Mouse (Mus musculus) mesoderm, embryonic 11.5 days (tissue): ENCODE data around the gene Homer3.
A peak's percentile ranks its signal among the peaks of the same experiment; 100 is the strongest.

Experiments used
- DNase-seq: peaks from one replicate; pipeline ENCODE4 v3.0.0-alpha.2; 2012; ENCODE audit warnings: low read depth, low spot score

The Homer3 gene

GRCm38 (mm10) chr8:70284421-70284820 is 1.8 kb downstream of the Homer3 start:
- no peak for DNase-seq

DNA sequence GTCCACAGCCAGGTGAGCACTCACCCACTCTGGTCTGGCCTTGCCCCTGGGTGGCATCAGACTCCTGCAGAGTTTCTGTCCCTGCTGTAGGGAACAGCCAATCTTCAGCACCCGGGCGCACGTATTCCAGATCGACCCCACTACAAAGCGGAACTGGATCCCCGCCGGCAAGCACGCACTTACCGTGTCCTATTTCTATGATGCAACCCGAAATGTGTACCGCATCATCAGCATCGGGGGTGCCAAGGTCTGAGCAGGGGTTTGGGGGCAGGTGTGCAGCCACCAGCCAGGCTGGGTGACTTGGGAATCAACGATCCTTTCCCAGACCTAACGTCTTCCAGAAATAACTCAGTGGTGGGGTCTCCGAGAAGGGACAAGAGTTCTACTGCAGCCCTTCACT is 2.7 kb downstream of the Homer3 start:
- DNase-seq, result no peak

GRCm38 (mm10) chr8:70286737-70287136 is 4.1 kb downstream of the Homer3 start:
- DNase-seq, result no peak

DNA sequence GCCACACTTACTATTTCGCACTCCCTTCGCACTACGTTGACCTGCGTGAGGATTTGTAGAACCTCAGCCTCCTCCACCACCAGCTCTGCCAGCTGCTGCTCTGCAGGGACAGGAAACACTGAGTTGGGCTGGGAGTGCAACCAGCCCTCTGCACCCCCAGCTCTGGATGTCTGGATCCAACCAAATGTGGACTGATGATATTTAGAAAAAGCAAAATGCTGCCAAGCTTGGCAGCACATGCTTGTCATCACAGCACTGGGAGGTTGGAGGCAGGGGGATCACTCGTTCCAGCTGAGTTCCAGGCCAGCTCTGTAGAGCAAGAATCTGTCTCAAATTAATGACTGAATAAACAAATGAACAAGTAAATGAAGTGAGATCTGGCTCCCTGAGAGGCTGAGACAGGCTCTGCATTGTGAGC is 11.4 kb downstream of the Homer3 start:
- DNase-seq, result no peak

DNA sequence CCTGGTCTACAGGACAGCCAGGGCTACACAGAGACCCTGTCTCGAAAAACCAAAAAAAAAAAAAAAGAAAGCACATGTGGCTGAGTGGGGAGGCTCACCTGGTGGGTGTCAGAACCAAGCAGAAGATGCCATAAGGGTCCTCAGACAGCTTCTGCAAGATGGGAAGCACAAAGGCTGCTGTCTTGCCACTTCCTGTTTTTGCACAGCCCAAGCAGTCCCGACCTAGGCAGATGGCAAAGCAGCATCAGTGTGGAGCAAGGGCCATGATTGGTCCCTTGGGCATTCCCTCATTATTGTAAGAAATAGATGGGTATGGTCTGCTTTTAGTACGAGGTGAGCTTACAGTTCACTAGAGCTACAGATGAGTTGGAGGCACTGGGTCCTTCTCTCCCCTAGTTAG is 18.3 kb downstream of the Homer3 start:
- no peak for DNase-seq

DNA sequence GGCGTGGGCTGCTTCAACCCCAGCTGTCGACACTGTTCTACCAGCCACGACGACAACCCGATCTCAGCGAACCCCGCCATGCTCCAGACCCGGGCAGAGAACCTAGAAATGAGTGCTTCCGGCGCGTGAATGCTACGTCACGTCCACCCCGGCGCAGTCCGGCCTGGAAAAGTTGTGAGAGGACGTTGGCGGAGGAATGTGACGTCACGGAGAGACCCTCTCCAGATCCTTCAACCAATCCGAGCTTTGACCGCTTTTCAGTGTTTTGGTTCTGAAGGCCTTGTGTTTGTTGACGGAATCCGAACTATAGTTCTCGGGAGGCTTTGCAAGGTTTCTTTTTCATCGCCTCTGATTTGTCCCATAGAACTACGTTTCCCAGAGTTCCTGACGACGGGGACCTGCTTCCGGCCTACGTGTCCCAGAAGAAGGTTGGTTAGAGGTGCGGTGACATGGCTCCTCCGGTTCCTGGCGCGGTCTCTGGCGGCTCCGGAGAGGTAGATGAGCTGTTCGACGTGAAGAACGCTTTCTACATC is 19.8 kb downstream of the Homer3 start, which contains the start of the genes Ddx49 and Cope:
TSS of gene Ddx49 (minus strand) at position 132 of the 533 bp plus-strand sequence.
TSS of gene Cope (plus strand) at position 161 of the 533 bp plus-strand sequence.
- DNase-seq, result peak; percentile 95

GRCm38 (mm10) chr8:70302901-70303300 is 20.3 kb downstream of the Homer3 start:
- DNase-seq, result no peak

DNA sequence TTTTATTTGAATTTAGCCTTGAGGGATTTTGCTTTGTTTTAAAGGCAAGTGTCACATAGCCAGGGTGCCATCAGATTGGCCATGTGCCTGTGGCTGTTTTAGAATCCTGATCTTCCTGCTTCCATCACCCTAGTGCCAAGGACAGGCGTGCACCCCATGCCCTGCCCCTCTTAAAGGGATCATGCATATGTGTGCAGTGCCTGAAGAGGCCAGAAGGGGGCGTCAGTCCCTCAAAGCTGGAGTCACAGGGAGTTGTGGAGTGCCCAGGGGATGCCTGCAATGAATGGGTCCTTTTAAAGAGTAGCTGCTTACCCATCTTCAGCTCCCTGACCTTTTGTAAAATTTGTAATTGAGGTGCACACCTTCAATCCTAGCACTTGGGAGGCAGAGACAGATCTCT is 26.7 kb downstream of the Homer3 start:
- peak; percentile 51 for DNase-seq

GRCm38 (mm10) chr8:70313399-70313798 is 30.8 kb downstream of the Homer3 start:
- DNase-seq, result no peak

- peak; percentile 73 for DNase-seq
Observed at GRCm38 (mm10) chr8:70315624-70316510, 33.2 kb downstream of the Homer3 start, which contains the start of gene Cers1. Gene Cers1 (plus strand): TSS chr8:70315775.

- DNase-seq, result peak; percentile 90
Observed at GRCm38 (mm10) chr8:70316511-70317504, 34.2 kb downstream of the Homer3 start.

DNA sequence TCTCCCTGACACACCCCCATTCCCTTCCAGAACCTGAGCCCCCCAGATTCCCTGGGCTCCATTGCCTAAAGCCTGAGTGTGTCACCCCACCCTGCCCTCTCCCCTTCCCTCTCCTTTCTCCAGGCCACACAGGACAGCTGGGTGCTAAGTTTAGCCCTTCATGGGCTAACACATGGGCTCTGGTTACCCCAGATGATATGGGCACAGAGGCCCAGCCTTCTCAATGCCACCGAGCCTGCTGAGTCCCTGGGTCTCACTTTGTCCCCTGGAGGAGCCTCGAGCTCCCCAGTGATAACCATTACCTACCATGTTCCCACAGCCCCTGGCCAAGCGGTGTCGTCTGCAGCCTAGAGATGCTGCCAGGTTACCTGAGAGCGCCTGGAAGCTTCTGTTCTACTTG is 35.2 kb downstream of the Homer3 start:
- DNase-seq, result no peak

DNA sequence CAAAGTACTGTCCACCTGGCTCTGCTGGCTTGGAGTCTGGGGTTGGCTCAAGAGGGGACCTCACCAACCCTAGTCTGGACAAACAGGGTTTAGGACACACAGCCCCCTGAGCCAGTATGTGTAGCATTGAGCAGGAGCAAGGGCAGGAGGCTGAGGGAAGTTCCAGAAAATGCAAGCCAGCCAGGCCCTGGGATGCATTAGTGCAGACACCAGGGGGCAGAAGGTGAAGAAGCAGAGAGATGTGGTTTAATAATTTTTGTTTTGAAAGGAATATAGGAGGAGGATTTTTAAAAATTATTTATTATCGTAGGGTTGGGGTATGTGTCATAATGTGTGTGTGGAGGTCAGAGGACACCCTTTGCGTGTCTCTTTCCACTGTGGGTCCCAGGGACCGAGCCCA is 41.1 kb downstream of the Homer3 start:
- no peak for DNase-seq

DNA sequence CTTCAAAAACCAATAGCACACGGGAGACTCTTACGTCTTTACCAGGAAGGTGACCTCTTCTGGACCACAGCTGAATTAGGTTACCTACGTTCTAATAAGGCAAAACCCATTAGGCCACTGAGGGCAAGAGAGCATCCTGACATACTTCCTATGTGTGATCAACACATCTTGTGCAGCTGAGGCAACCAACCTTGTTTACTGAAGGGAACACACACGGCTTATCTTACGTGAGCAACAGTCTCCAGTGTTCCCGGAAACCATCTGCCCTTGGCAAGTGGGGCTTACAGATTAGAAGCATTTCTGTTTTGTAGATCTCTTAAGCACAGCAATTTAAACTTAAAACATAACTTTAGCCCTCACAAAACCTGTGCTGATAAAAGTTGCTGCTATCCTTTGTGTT is 44.9 kb downstream of the Homer3 start:
- DNase-seq, result no peak

GRCm38 (mm10) chr8:70329124-70329834 is 46.7 kb downstream of the Homer3 start, which contains the start of gene Gdf1:
Gene Gdf1 (plus strand): TSS chr8:70329817.
- DNase-seq, result peak; percentile 55

DNA sequence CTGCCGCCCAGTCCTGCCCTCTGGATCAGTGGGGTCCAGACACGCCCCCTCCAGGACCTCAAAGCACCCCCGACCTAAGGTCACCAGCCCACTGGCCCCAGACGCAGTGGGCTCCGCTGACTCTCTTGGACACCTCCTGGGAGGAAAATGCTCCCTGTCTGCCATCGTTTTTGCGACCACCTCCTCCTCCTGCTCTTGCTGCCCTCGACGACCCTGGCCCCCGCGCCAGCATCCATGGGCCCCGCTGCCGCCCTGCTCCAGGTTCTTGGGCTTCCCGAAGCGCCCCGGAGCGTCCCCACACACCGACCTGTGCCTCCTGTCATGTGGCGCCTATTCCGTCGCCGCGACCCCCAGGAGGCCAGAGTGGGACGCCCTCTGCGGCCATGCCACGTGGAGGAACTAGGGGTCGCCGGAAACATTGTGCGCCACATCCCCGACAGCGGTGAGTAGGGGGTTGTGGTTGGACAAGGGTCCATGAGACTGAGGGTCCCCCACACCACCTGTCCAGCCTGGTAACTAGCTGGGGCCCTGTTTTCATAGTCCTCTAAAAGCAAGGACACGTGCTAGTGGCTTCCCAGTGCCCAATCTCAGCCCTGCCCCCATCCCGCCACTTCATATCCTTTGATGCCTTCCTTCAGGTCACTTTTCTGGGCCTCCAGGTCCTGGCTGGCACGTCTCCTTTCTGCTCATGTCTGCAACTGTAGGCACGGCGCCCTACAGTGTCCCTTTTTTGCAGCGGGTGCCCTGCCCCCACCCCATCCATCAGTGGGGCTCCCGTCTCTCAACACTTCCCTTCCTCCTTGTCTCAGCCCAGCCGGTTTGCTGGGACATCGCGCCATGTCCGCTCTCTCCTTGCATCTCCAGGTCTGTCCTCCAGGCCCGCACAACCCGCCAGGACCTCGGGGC is 47.5 kb downstream of the Homer3 start:
- DNase-seq, result no peak

GRCm38 (mm10) chr8:70330741-70331364 is 48.2 kb downstream of the Homer3 start:
- DNase-seq, result peak; percentile 82

DNA sequence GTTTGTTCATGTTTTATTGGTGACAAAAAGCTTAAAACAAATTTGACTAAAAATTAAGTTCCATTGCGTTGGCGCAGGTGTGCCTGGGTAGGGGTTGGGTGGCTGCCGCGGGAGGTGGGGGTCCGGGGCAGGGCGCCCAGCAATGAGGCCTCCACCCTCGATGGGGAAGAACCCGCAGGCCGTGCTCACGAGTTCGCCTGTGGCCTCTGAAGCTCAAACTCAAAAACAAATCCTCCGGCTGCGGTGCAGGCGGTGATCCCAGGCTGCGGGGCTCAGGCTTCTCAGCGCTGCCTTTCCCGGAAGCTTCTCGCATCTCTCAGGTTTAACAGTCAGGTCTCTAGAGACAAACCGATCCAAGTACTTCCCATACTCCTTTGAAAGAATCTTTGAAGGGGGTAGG is 48.9 kb downstream of the Homer3 start:
- no peak for DNase-seq

GRCm38 (mm10) chr8:70332070-70332877 is 49.6 kb downstream of the Homer3 start:
- peak; percentile 84 for DNase-seq
